Mouse (Mus musculus): ENCODE data around the gene Pitpna. TPM values are rescaled to one million over a fixed set of nuclear protein-coding genes. Genes with fewer than 3 reads are reported as not detected.
A peak's percentile ranks its signal among the peaks of the same experiment; 100 is the strongest.

The Pitpna gene
- polyA plus RNA-seq, 1 experiment from 2014 or later = 54.4 TPM

GRCm38 (mm10) chr11:75575560-75576123 is 12.3 kb upstream of the Pitpna start:
- 72% methylated on average over 9 of the region's 9 CpGs for WGBS
- ATAC-seq (ENCODE audit: extremely low read depth, insufficient number of reproducible peaks, low FRiP score, low TSS enrichment) = no peak
- no peak overlapping the region for H3K27ac ChIP-seq (replicated peaks)
- H3K9me3 ChIP-seq = no peaks in the 10 kb centered on the region
- no peaks in the 10 kb centered on the region for H3K36me3 ChIP-seq
- H3K27me3 ChIP-seq (replicated peaks) = peaks cover 33% of the 10 kb centered on the region
- H3K9ac ChIP-seq = no peak overlapping the region
- no peak overlapping the region for H3K4me3 ChIP-seq
- no peak overlapping the region for H3K4me2 ChIP-seq
- peaks cover 15% of the 10 kb centered on the region for H3K4me1 ChIP-seq

- peaks cover 12% of the 10 kb centered on the region for H3K27me3 ChIP-seq (replicated peaks)
- H3K27ac ChIP-seq (replicated peaks) = no peak overlapping the region
- no peak for ATAC-seq (ENCODE audit: extremely low read depth, insufficient number of reproducible peaks, low FRiP score, low TSS enrichment)
- no peak overlapping the region for H3K4me3 ChIP-seq
- no peak overlapping the region for H3K9ac ChIP-seq
- no peaks in the 10 kb centered on the region for H3K4me1 ChIP-seq
- no peaks in the 10 kb centered on the region for H3K36me3 ChIP-seq
- no peaks in the 10 kb centered on the region for H3K9me3 ChIP-seq
- WGBS = 70% methylated on average over 5 of the region's 5 CpGs
- no peak overlapping the region for H3K4me2 ChIP-seq
Measured at GRCm38 (mm10) chr11:75578609-75579008, 9.3 kb upstream of the Pitpna start.

- H3K9ac ChIP-seq = no peak overlapping the region
- no peaks in the 10 kb centered on the region for H3K36me3 ChIP-seq
- H3K9me3 ChIP-seq = no peaks in the 10 kb centered on the region
- no peak overlapping the region for H3K4me2 ChIP-seq
- no peaks in the 10 kb centered on the region for H3K27me3 ChIP-seq (replicated peaks)
- no peak overlapping the region for H3K27ac ChIP-seq (replicated peaks)
- H3K4me3 ChIP-seq = no peak overlapping the region
- WGBS = 83% methylated on average over 7 of the region's 7 CpGs
- H3K4me1 ChIP-seq = no peaks in the 10 kb centered on the region
- ATAC-seq (ENCODE audit: extremely low read depth, insufficient number of reproducible peaks, low FRiP score, low TSS enrichment) = no peak
Measured at GRCm38 (mm10) chr11:75581495-75582149, 6.3 kb upstream of the Pitpna start.

- Histone ChIP-seq H3K27ac (replicated peaks) (no peak overlapping the region), H3K9ac (no peak overlapping the region), H3K36me3 (no peaks in the 10 kb centered on the region), H3K27me3 (replicated peaks) (no peaks in the 10 kb centered on the region), H3K9me3 (no peaks in the 10 kb centered on the region), H3K4me2 (no peak overlapping the region), H3K4me1 (peaks cover 4% of the 10 kb centered on the region; the same call in 1 of the 2 replicates), H3K4me3 (no peak overlapping the region)
- WGBS = 64% methylated on average over 2 of the region's 2 CpGs
- ATAC-seq (ENCODE audit: extremely low read depth, insufficient number of reproducible peaks, low FRiP score, low TSS enrichment) = no peak
Measured at GRCm38 (mm10) chr11:75583521-75583920, 4.4 kb upstream of the Pitpna start.

- WGBS = 70% methylated on average over 4 of the region's 4 CpGs
- 0 out of 2 replicates have a peak, but pooled peaks cover 2% of the 10 kb centered on the region for H3K36me3 ChIP-seq
- peaks cover 20% of the 10 kb centered on the region for H3K4me1 ChIP-seq
- no peak overlapping the region for H3K4me2 ChIP-seq
- no peak overlapping the region for H3K4me3 ChIP-seq
- no peaks in the 10 kb centered on the region for H3K9me3 ChIP-seq
- no peaks in the 10 kb centered on the region for H3K27me3 ChIP-seq (replicated peaks)
- H3K27ac ChIP-seq (replicated peaks) = no peak overlapping the region
- ATAC-seq (ENCODE audit: extremely low read depth, insufficient number of reproducible peaks, low FRiP score, low TSS enrichment) = no peak
- no peak overlapping the region for H3K9ac ChIP-seq
Measured at GRCm38 (mm10) chr11:75585061-75585460, 2.8 kb upstream of the Pitpna start.

DNA sequence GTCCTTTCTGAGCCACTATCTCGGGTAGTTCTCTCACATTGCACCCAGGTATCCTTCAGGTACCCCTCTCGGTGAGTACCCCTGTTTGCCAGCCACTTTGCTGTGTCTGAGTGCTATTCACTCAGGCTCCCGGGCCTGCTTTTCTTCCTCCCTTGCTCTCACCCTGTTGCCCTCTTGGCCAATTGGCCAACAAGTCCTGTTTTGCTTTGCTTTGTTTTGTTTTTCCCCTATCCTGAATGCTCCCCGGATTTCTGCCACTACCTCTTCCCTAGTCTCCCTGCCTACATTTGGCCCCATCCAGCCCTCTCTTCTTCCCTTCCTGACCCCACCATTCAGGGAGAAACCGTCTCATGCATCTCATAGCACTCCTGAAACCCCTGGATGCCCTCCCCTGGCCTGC is 1.9 kb upstream of the Pitpna start:
- no peaks in the 10 kb centered on the region for H3K9me3 ChIP-seq
- peaks cover 24% of the 10 kb centered on the region for H3K4me1 ChIP-seq
- H3K4me3 ChIP-seq = no peak overlapping the region
- no peaks in the 10 kb centered on the region for H3K27me3 ChIP-seq (replicated peaks)
- H3K9ac ChIP-seq = no peak overlapping the region
- 71% methylated on average over 5 of the region's 5 CpGs for WGBS
- H3K27ac ChIP-seq (replicated peaks) = no peak overlapping the region
- ATAC-seq (ENCODE audit: extremely low read depth, insufficient number of reproducible peaks, low FRiP score, low TSS enrichment) = no peak
- H3K4me2 ChIP-seq = no peak overlapping the region
- peaks cover 6% of the 10 kb centered on the region; the same call in 1 of the 2 replicates for H3K36me3 ChIP-seq

GRCm38 (mm10) chr11:75586963-75587362 is 934 bp upstream of the Pitpna start:
- no peaks in the 10 kb centered on the region for H3K27me3 ChIP-seq (replicated peaks)
- H3K36me3 ChIP-seq = peaks cover 14% of the 10 kb centered on the region
- ATAC-seq (ENCODE audit: extremely low read depth, insufficient number of reproducible peaks, low FRiP score, low TSS enrichment) = no peak
- no peak overlapping the region for H3K27ac ChIP-seq (replicated peaks)
- H3K4me3 ChIP-seq = no peak overlapping the region
- no peaks in the 10 kb centered on the region for H3K9me3 ChIP-seq
- H3K9ac ChIP-seq = peak overlapping the region; percentile 94
- H3K4me1 ChIP-seq = peaks cover 24% of the 10 kb centered on the region
- 69% methylated on average over 5 of the region's 5 CpGs for WGBS
- H3K4me2 ChIP-seq = no peak overlapping the region

- H3K9ac ChIP-seq = peak overlapping the region; percentile 94
- peak; percentile 62 for ATAC-seq (ENCODE audit: extremely low read depth, insufficient number of reproducible peaks, low FRiP score, low TSS enrichment)
- peak overlapping the region; percentile 83 for H3K27ac ChIP-seq (replicated peaks)
- H3K4me1 ChIP-seq = peaks cover 24% of the 10 kb centered on the region
- under 1% methylated on average over 37 of the region's 37 CpGs for WGBS
- peak overlapping the region; percentile 79 for H3K4me2 ChIP-seq
- no peaks in the 10 kb centered on the region for H3K27me3 ChIP-seq (replicated peaks)
- peak overlapping the region; percentile 84 for H3K4me3 ChIP-seq
- no peaks in the 10 kb centered on the region for H3K9me3 ChIP-seq
- peaks cover 28% of the 10 kb centered on the region for H3K36me3 ChIP-seq
Measured at GRCm38 (mm10) chr11:75588285-75588941, 516 bp downstream of the Pitpna start.

GRCm38 (mm10) chr11:75592612-75593011 is 4.7 kb downstream of the Pitpna start:
- WGBS = 83% methylated on average over 5 of the region's 5 CpGs
- Histone ChIP-seq H3K27ac (replicated peaks) (no peak overlapping the region), H3K9me3 (no peaks in the 10 kb centered on the region), H3K4me3 (no peak overlapping the region), H3K4me2 (no peak overlapping the region), H3K4me1 (peaks cover 43% of the 10 kb centered on the region), H3K36me3 (peaks cover 65% of the 10 kb centered on the region), H3K27me3 (replicated peaks) (no peaks in the 10 kb centered on the region), H3K9ac (no peak overlapping the region)
- no peak for ATAC-seq (ENCODE audit: extremely low read depth, insufficient number of reproducible peaks, low FRiP score, low TSS enrichment)

- 72% methylated on average over 9 of the region's 9 CpGs for WGBS
Measured at GRCm38 (mm10) chr11:75594431-75594830, 6.5 kb downstream of the Pitpna start.

DNA sequence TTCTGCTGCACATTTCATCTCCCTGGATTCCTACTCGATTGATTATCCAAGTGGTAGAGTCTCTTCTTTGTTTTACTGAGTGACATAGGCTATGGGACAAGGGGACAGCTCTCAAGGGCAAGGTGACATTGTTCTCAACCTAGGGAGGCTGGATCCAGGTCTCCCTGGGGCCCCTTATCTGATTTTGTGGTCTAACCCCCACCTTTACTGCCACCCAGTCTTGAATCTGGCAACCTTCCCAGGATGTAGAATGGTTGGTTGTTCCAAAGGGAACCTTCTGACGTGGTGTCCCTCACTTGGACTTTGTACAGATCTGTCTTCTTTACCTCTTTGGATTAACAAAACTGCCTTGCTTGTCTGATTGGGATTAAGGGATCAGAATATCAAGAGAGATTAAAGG is 7.5 kb downstream of the Pitpna start:
- no peak for ATAC-seq (ENCODE audit: extremely low read depth, insufficient number of reproducible peaks, low FRiP score, low TSS enrichment)
- peaks cover 86% of the 10 kb centered on the region for H3K36me3 ChIP-seq
- 57% methylated on average over 2 of the region's 2 CpGs for WGBS
- H3K4me2 ChIP-seq = no peak overlapping the region
- H3K9ac ChIP-seq = no peak overlapping the region
- H3K4me1 ChIP-seq = peaks cover 23% of the 10 kb centered on the region
- H3K4me3 ChIP-seq = no peak overlapping the region
- H3K9me3 ChIP-seq = no peaks in the 10 kb centered on the region
- no peaks in the 10 kb centered on the region for H3K27me3 ChIP-seq (replicated peaks)
- no peak overlapping the region for H3K27ac ChIP-seq (replicated peaks)

More at GRCm38 (mm10) chr11:75594431-75594830, 6.5 kb downstream of the Pitpna start:
- no peak; the same call in 1 of the 2 replicates for ATAC-seq (ENCODE audit: extremely low read depth, insufficient number of reproducible peaks, low FRiP score, low TSS enrichment)
- H3K4me3 ChIP-seq = no peak overlapping the region
- peaks cover 83% of the 10 kb centered on the region for H3K36me3 ChIP-seq
- H3K4me1 ChIP-seq = peaks cover 32% of the 10 kb centered on the region
- H3K27me3 ChIP-seq (replicated peaks) = no peaks in the 10 kb centered on the region
- no peak overlapping the region for H3K27ac ChIP-seq (replicated peaks)
- H3K4me2 ChIP-seq = no peak overlapping the region
- no peak overlapping the region for H3K9ac ChIP-seq
- no peaks in the 10 kb centered on the region for H3K9me3 ChIP-seq
